Mouse (Mus musculus): ENCODE data around the gene Hs6st3. TPM values are rescaled to one million over a fixed set of nuclear protein-coding genes. Genes with fewer than 3 reads are reported as not detected.

Hs6st3 gene
- total and polyA plus RNA-seq, 2 experiments from 2014 or later: not detected

DNA sequence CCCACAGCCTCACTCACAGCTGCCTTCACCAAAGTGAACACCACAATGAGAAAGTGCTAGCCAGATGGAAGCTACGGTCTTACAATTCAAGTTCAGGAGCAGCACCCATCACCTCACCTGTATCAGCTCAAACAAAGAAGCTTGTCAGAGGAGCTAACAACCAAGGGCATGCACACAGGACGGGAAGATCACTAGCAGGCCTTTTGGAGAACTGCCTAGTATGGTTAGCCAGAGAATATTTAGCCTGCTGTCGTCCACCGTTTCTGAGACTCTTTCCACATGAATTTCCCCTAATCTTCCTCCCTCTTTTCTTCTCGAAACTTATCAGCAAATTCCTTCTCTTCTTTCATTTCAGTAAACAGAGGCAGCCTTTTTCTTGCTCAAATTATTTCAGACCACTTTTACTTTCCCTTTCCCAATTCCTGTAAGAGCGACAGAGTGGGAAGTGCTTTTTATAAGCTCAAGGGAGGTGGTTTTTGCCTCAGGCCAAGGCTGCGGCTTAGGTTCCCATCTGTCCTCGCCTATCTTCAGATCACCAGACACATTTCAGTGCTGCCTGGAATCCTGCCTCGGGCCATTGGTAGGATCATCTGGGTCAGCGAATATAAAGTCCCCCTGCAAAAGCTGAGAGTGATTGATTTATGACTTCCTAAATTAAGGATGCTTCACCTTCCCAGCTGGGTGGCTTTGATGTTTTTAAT lies 757.8 kb downstream of the Hs6st3 start:
- H3K4me1 ChIP-seq (ENCODE audit: control insufficient read depth, insufficient read depth): no peaks in the 10 kb centered on the region
- no peaks in the 10 kb centered on the region for H3K36me3 ChIP-seq (replicated peaks; ENCODE audit: control insufficient read depth, insufficient read depth, low read length)
- no peak overlapping the region for H3K4me3 ChIP-seq (ENCODE audit: low read depth, low read length)
- DNase-seq (ENCODE audit: low spot score) (no peak), ATAC-seq (ENCODE audit: insufficient read depth, low read depth) (no peak)
- no peak overlapping the region for H3K4me2 ChIP-seq (ENCODE audit: low read depth, low read length)
- WGBS: 41% methylated on average over 10 of the region's 10 CpGs
- no peaks in the 10 kb centered on the region for H3K9me3 ChIP-seq (replicated peaks; ENCODE audit: control insufficient read depth, low read length)
- no peaks in the 10 kb centered on the region for H3K27me3 ChIP-seq (ENCODE audit: control insufficient read depth, insufficient read depth, low read length)
- H3K9ac ChIP-seq (replicated peaks; ENCODE audit: low read depth, low read length): no peak overlapping the region
- TF ChIP-seq CTCF (IDR thresholded peaks at IDR 0.05; ENCODE audit: low read depth): no peak
- no peak for TF ChIP-seq EP300 (IDR thresholded peaks at IDR 0.05; ENCODE audit: low read depth)
- H3K27ac ChIP-seq (ENCODE audit: low read depth): no peak overlapping the region

GRCm38 (mm10) chr14:119902486-119902885 lies 764.3 kb downstream of the Hs6st3 start:
- Histone ChIP-seq H3K27me3 (ENCODE audit: control insufficient read depth, insufficient read depth, low read length) (no peaks in the 10 kb centered on the region), H3K27ac (ENCODE audit: low read depth) (no peak overlapping the region), H3K9ac (replicated peaks; ENCODE audit: low read depth, low read length) (no peak overlapping the region), H3K4me1 (ENCODE audit: control insufficient read depth, insufficient read depth) (no peaks in the 10 kb centered on the region), H3K4me3 (ENCODE audit: low read depth, low read length) (no peak overlapping the region), H3K4me2 (ENCODE audit: low read depth, low read length) (no peak overlapping the region), H3K36me3 (replicated peaks; ENCODE audit: control insufficient read depth, insufficient read depth, low read length) (no peaks in the 10 kb centered on the region), H3K9me3 (replicated peaks; ENCODE audit: control insufficient read depth, low read length) (no peaks in the 10 kb centered on the region)
- no peak for DNase-seq (ENCODE audit: low spot score)
- ATAC-seq (ENCODE audit: insufficient read depth, low read depth): no peak
- no peak for TF ChIP-seq EP300 (IDR thresholded peaks at IDR 0.05; ENCODE audit: low read depth)
- TF ChIP-seq CTCF (IDR thresholded peaks at IDR 0.05; ENCODE audit: low read depth): no peak

DNA sequence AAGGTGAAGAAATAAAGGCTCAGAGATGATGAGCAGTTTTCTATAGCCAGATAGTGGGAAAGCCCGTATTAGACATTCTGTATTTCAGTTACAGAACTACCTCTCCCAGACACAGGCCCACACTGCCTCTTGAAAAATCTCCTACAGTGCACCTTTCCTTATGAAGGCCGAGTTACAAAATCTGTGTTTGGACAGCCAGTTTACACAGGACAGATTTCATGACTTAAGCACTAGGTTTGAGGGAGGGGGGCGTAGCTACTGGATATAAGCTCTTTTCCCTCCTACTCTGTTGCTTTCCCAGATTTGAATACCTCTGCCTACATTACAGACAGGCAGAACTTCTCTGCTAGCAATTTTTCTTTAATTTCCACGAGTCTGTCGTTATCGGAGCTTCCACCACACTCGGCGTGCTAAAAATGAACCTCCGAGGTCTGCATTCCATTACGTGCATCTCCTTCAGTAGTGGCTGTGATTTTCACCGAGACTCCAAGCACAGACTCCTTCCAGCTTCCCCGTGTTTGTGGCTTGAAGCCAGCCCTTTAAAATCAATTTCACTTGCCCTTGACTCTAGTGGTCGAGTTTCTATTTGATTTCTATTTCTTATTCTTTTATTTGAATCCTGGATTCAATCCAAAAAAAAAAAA lies 770.0 kb downstream of the Hs6st3 start:
- H3K9ac ChIP-seq (replicated peaks; ENCODE audit: low read depth, low read length): no peak overlapping the region
- no peaks in the 10 kb centered on the region for H3K36me3 ChIP-seq (replicated peaks; ENCODE audit: control insufficient read depth, insufficient read depth, low read length)
- H3K9me3 ChIP-seq (replicated peaks; ENCODE audit: control insufficient read depth, low read length): no peaks in the 10 kb centered on the region
- ATAC-seq (ENCODE audit: insufficient read depth, low read depth): no peak
- WGBS: 44% methylated on average over 13 of the region's 13 CpGs
- H3K27me3 ChIP-seq (ENCODE audit: control insufficient read depth, insufficient read depth, low read length): no peaks in the 10 kb centered on the region
- DNase-seq (ENCODE audit: low spot score): no peak
- no peaks in the 10 kb centered on the region for H3K4me1 ChIP-seq (ENCODE audit: control insufficient read depth, insufficient read depth)
- 0 out of 2 replicates have a peak overlapping the region, but pooled peaks have one; percentile 7 for H3K4me3 ChIP-seq (ENCODE audit: low read depth, low read length)
- no peak overlapping the region for H3K27ac ChIP-seq (ENCODE audit: low read depth)
- H3K4me2 ChIP-seq (ENCODE audit: low read depth, low read length): peak overlapping the region; percentile 45; the same call in 1 of the 2 replicates
- TF ChIP-seq CTCF (IDR thresholded peaks at IDR 0.05; ENCODE audit: low read depth) (no peak), EP300 (IDR thresholded peaks at IDR 0.05; ENCODE audit: low read depth) (no peak)

DNA sequence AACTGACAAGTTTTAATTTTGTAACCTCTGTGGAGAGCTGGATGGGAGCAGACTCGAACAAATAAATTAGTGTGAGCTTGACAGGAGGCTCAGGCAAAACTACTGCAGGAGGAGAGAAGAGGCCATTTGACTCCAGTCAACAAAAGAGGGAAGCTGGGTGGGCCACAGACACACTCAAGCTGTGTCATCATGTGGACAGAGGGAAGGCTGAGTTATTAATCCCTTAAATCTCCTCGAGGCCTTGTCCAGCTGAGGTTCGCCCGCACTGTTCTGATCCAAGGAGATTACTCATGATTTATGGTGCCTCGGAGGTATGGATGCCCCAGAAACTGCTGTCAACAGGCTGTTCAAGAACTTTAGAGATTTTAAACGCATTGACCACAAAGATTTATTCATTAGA lies 776.4 kb downstream of the Hs6st3 start:
- no peak overlapping the region for H3K9ac ChIP-seq (replicated peaks; ENCODE audit: low read depth, low read length)
- H3K4me3 ChIP-seq (ENCODE audit: low read depth, low read length): no peak overlapping the region
- DNase-seq (ENCODE audit: low spot score) (no peak), ATAC-seq (ENCODE audit: insufficient read depth, low read depth) (no peak)
- TF ChIP-seq CTCF (IDR thresholded peaks at IDR 0.05; ENCODE audit: low read depth) (no peak), EP300 (IDR thresholded peaks at IDR 0.05; ENCODE audit: low read depth) (no peak)
- H3K27me3 ChIP-seq (ENCODE audit: control insufficient read depth, insufficient read depth, low read length): no peaks in the 10 kb centered on the region
- H3K27ac ChIP-seq (ENCODE audit: low read depth): no peak overlapping the region
- no peak overlapping the region for H3K4me2 ChIP-seq (ENCODE audit: low read depth, low read length)
- H3K9me3 ChIP-seq (replicated peaks; ENCODE audit: control insufficient read depth, low read length): no peaks in the 10 kb centered on the region
- no peaks in the 10 kb centered on the region for H3K36me3 ChIP-seq (replicated peaks; ENCODE audit: control insufficient read depth, insufficient read depth, low read length)
- H3K4me1 ChIP-seq (ENCODE audit: control insufficient read depth, insufficient read depth): no peaks in the 10 kb centered on the region
- WGBS: 71% methylated on average over 6 of the region's 6 CpGs

DNA sequence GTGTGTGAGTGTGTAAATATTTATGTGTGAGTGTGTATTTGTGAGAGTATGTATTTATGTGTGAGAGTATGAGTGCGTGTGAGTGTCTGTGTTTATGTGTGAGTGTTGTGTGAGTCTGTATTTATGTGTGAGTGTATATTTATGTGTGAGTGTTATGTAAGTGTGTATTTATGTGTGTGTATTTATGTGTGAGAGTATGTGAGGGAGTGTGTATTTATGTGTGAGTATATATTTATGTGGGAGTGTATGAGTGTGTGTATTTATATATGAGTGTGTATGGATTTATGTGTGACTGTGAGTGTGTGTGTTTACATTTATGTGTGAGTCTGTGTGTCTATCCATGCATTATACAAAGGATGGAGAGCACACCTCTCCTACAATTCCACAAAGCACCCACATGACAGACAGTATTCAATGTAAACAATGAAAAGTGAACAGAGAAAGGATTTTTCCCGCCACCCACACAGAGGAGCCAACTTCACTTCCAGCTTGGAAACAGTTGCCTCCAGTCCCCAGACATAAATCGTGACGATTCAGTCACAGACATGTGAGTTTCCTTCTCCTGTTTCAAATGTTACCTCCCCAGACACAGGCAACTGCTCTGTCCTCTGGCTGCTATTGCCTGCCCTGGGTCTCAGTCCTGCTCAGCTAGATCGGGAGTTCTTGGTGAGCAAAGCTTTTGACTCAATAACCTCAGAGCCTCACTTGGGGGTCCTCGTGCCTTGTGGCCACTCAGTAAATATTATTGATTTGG lies 780.3 kb downstream of the Hs6st3 start:
- no peak for DNase-seq (ENCODE audit: low spot score)
- no peak overlapping the region for H3K4me2 ChIP-seq (ENCODE audit: low read depth, low read length)
- no peak overlapping the region for H3K9ac ChIP-seq (replicated peaks; ENCODE audit: low read depth, low read length)
- H3K9me3 ChIP-seq (replicated peaks; ENCODE audit: control insufficient read depth, low read length): no peaks in the 10 kb centered on the region
- H3K27ac ChIP-seq (ENCODE audit: low read depth): no peak overlapping the region
- H3K4me3 ChIP-seq (ENCODE audit: low read depth, low read length): no peak overlapping the region
- no peaks in the 10 kb centered on the region for H3K4me1 ChIP-seq (ENCODE audit: control insufficient read depth, insufficient read depth)
- no peaks in the 10 kb centered on the region for H3K36me3 ChIP-seq (replicated peaks; ENCODE audit: control insufficient read depth, insufficient read depth, low read length)
- no peak for ATAC-seq (ENCODE audit: insufficient read depth, low read depth)
- no peaks in the 10 kb centered on the region for H3K27me3 ChIP-seq (ENCODE audit: control insufficient read depth, insufficient read depth, low read length)
- 66% methylated on average over 6 of the region's 6 CpGs for WGBS
- TF ChIP-seq CTCF (IDR thresholded peaks at IDR 0.05; ENCODE audit: low read depth) (no peak), EP300 (IDR thresholded peaks at IDR 0.05; ENCODE audit: low read depth) (no peak)
